Mouse (Mus musculus): ENCODE measurements at regions not wholly inside any gene's neighbourhood (a gene's known extent, or its start where the extent isn't known, plus 50 kb on each side); places are given as distances from the start of the nearest gene placed in this dataset.

GRCm38 (mm10) chr3:104714679-104715326 lies 66.1 kb upstream of the Ppm1j start:
- no peaks in the 10 kb centered on the region for H3K36me3 ChIP-seq (replicated peaks in 1 of 2; ENCODE audit: control insufficient read depth in 1 of 2, insufficient read depth in 1 of 2, low read length in 1 of 2)
- TF ChIP-seq E2F4 (IDR thresholded peaks at IDR 0.05; ENCODE audit: insufficient replicate concordance, low read depth, low read length) (no peak), USF1 (IDR thresholded peaks at IDR 0.05; ENCODE audit: low read depth, low read length) (no peak), HCFC1 (IDR thresholded peaks at IDR 0.05; ENCODE audit: low read depth, low read length) (peak; percentile 52), TBP (conservative IDR thresholded peaks at IDR 0.05; ENCODE audit: low read depth, low read length) (0 out of 2 replicates have a peak, but pooled peaks have one; percentile 49), ZMIZ1 (IDR thresholded peaks at IDR 0.05; ENCODE audit: low read depth, low read length) (no peak), POLR2A (IDR thresholded peaks at IDR 0.05; ENCODE audit: low read depth, low read length) (peak; percentile 37; the same call in 1 of the 2 replicates), MAFK (IDR thresholded peaks at IDR 0.05; ENCODE audit: insufficient replicate concordance, low read length) (no peak), JUN (IDR thresholded peaks at IDR 0.05; ENCODE audit: insufficient read depth, low read depth, low read length) (no peak), CTCF (conservative IDR thresholded peaks at IDR 0.05 in 1 of 2, IDR thresholded peaks at IDR 0.05 in 1 of 2; ENCODE audit: low read depth in 2 of 2, low read length in 2 of 2) (peak; percentile 81 to 85), TCF12 (IDR thresholded peaks at IDR 0.05; ENCODE audit: low read depth, low read length) (peak; percentile 49; the same call in 1 of the 2 replicates), GABPA (IDR thresholded peaks at IDR 0.05; ENCODE audit: insufficient replicate concordance, low read depth, low read length) (peak; percentile 30; the same call in 1 of the 2 replicates), MYC (IDR thresholded peaks at IDR 0.05; ENCODE audit: low read depth, low read length) (0 out of 2 replicates have a peak, but pooled peaks have one; percentile 43), NELFE (IDR thresholded peaks at IDR 0.05; ENCODE audit: low read depth, low read length) (peak; percentile 51; the same call in 1 of the 2 replicates), JUND (conservative IDR thresholded peaks at IDR 0.05; ENCODE audit: low read depth, low read length) (no peak), SIN3A (IDR thresholded peaks at IDR 0.05; ENCODE audit: low read length) (no peak; the same call in 1 of the 2 replicates)
- H3K27me3 ChIP-seq (replicated peaks), result peaks cover 21% of the 10 kb centered on the region
- peak overlapping the region; percentile 6 to 13 (median 13) for H3K4me3 ChIP-seq (replicated peaks in 1 of 3; ENCODE audit: low read depth in 2 of 3, low read length in 2 of 3, poor library complexity in 1 of 3)
- in situ Hi-C loops (cut with MboI; ENCODE audit: low pct_ligation_motif_present, low pct_unique_long_range_greater_than_20kb, low sequenced_read_pairs) (loop anchor here (5.0 to 10.0 kb wide), 2 partner anchors 57 to 270 kb away; no protein-coding TSS in a partner anchor), dilution Hi-C loops (cut with MboI; ENCODE audit: extremely low pct_ligation_motif_present, extremely low pct_unique_long_range_greater_than_20kb, low sequenced_read_pairs) (no loop called here)
- peaks cover 3% of the 10 kb centered on the region for H3K9me3 ChIP-seq (replicated peaks; ENCODE audit: low read length)
- H3K27ac ChIP-seq (ENCODE audit: insufficient read depth, low read depth), result no peak overlapping the region
- peak overlapping the region; percentile 52 for H3K4me2 ChIP-seq (ENCODE audit: insufficient read depth, low read depth, poor library complexity, severe bottlenecking)
- peaks cover 0 to 8% of the 10 kb centered on the region in 2 experiments; a peak in 2 of 4 replicates for H3K4me1 ChIP-seq (ENCODE audit: control insufficient read depth in 1 of 2, insufficient read depth in 2 of 2)
- peak; percentile 86 for DNase-seq (ENCODE audit: extremely low read depth)
- no peaks in the 10 kb centered on the region for H3K79me2 ChIP-seq (replicated peaks; ENCODE audit: control insufficient read depth, extremely low read depth, insufficient read depth, poor library complexity, severe bottlenecking)
- H3K9ac ChIP-seq (ENCODE audit: insufficient read depth, low read depth), result peak overlapping the region; percentile 31; the same call in 1 of the 2 replicates

Measured in CH12.LX (cell line).